33 mouse cellular contexts compared by ENCODE assay signal in genomic region chr7:80843910-80844640, GRCm38 (mm10). TPM values are rescaled to one million over a fixed set of nuclear protein-coding genes. Genes with fewer than 3 reads are reported as not detected.
DNase-seq lines count a peak whose midpoint lies in the region; ATAC-seq lines count a peak whose summit lies in the region.
"Had no signal": no experiment of that assay in that cellular context is flagged by ENCODE, and none has a peak within 500 bp of the region (broad histone marks: within the 10 kb centered on the region; RNA-seq: fewer than 3 reads in every experiment).

No protein-coding gene starts in this region.

- WGBS in hindbrain, embryonic 14.5 days: 91% methylated on average over 8 of the region's 8 CpGs
- 91% methylated on average over 8 of the region's 8 CpGs for WGBS in hindbrain, embryonic 13.5 days

- no peak overlapping the region for H3K4me3 ChIP-seq in hindbrain, embryonic 14.5 days (replicated peaks; ENCODE audit: low read length)
- H3K4me3 ChIP-seq in hindbrain, embryonic 13.5 days: no peak overlapping the region
- H3K4me3 ChIP-seq: embryonic facial prominence, embryonic 10.5 days; embryonic facial prominence, embryonic 13.5 days; forebrain, embryonic 10.5 days; forebrain, embryonic 13.5 days; heart, adult 2 months; heart, embryonic 12.5 days; heart, embryonic 15.5 days; hindbrain, embryonic 10.5 days; hindbrain, embryonic 15.5 days had no signal

- no peaks in the 10 kb centered on the region for H3K36me3 ChIP-seq in hindbrain, embryonic 14.5 days (replicated peaks; ENCODE audit: control insufficient read depth, insufficient read depth)
- H3K36me3 ChIP-seq in hindbrain, embryonic 13.5 days: no peaks in the 10 kb centered on the region
- H3K36me3 ChIP-seq: embryonic facial prominence, embryonic 10.5 days; embryonic facial prominence, embryonic 13.5 days; forebrain, embryonic 10.5 days; G1E; heart, embryonic 12.5 days; heart, embryonic 15.5 days; hindbrain, embryonic 10.5 days; hindbrain, embryonic 15.5 days had no signal

- H3K4me1 ChIP-seq in hindbrain, embryonic 14.5 days (replicated peaks; ENCODE audit: control insufficient read depth, insufficient read depth, low read length): no peaks in the 10 kb centered on the region
- no peaks in the 10 kb centered on the region for H3K4me1 ChIP-seq in hindbrain, embryonic 13.5 days (replicated peaks)
- H3K4me1 ChIP-seq: forebrain, embryonic 10.5 days; forebrain, embryonic 13.5 days; hindbrain, embryonic 10.5 days; hindbrain, embryonic 15.5 days had no signal

- H3K9ac ChIP-seq in hindbrain, embryonic 14.5 days: no peak overlapping the region
- H3K9ac ChIP-seq in hindbrain, embryonic 13.5 days: no peak overlapping the region
- H3K9ac ChIP-seq: embryonic facial prominence, embryonic 13.5 days; forebrain, embryonic 13.5 days; heart, embryonic 12.5 days; heart, embryonic 15.5 days; hindbrain, embryonic 15.5 days had no signal

- ATAC-seq in hindbrain, embryonic 14.5 days (ENCODE audit: low FRiP score): no peak
- no peak for ATAC-seq in hindbrain, embryonic 13.5 days (ENCODE audit: low FRiP score)
- ATAC-seq: activated CD4-positive, CD25-positive, alpha-beta regulatory T cell, adult 4 months; forebrain, embryonic 13.5 days; forebrain, embryonic 16.5 days; Patski had no signal

- no peak overlapping the region for H3K27ac ChIP-seq in hindbrain, embryonic 14.5 days
- H3K27ac ChIP-seq in hindbrain, embryonic 13.5 days: no peak overlapping the region
- H3K27ac ChIP-seq: embryonic facial prominence, embryonic 10.5 days; embryonic facial prominence, embryonic 13.5 days; forebrain, embryonic 10.5 days; forebrain, embryonic 13.5 days; heart, adult 2 months; heart, embryonic 15.5 days; hindbrain, embryonic 10.5 days; hindbrain, embryonic 15.5 days had no signal

- H3K27me3 ChIP-seq in hindbrain, embryonic 14.5 days (ENCODE audit: control insufficient read depth, insufficient read depth, low read length): no peaks in the 10 kb centered on the region
- 0 out of 2 replicates have a peak, but pooled peaks cover 5% of the 10 kb centered on the region for H3K27me3 ChIP-seq in hindbrain, embryonic 13.5 days
- H3K27me3 ChIP-seq: CH12.LX; embryonic facial prominence, embryonic 13.5 days; forebrain, embryonic 13.5 days; heart, embryonic 12.5 days; heart, embryonic 15.5 days; hindbrain, embryonic 15.5 days; Patski had no signal

- peak; percentile 18 for DNase-seq in hindbrain, embryonic 14.5 days (ENCODE audit: low spot score)
- DNase-seq in ES-CJ7 (ENCODE audit: low read depth, low spot score) (peak; percentile 91), ZHBTc4 (ENCODE audit: low read depth, low spot score) (peak; percentile 92)
- no peak for DNase-seq in urinary bladder, postnatal 14 days (ENCODE audit: low spot score)
- DNase-seq in ovary, adult 18-20 months (ENCODE audit: low spot score): no peak
- DNase-seq: adrenal gland, adult 8-10 months; adrenal gland, postnatal 25 days; B cell, adult 2 months; cerebellum, adult 11-12 months; cerebellum, adult 8-10 months; cerebellum, postnatal 10 days; cerebellum, postnatal 36 days; embryo, embryonic 11 days; gastrocnemius, postnatal 10 days; gastrocnemius, postnatal 36 days; heart, adult 2 months; heart, postnatal 10 days; heart, postnatal 36 days; kidney, adult 11 months had no signal

- H3K9me3 ChIP-seq in hindbrain, embryonic 14.5 days (ENCODE audit: control insufficient read depth, low read length): no peaks in the 10 kb centered on the region
- H3K9me3 ChIP-seq in hindbrain, embryonic 13.5 days: no peaks in the 10 kb centered on the region
- H3K9me3 ChIP-seq: embryonic facial prominence, embryonic 10.5 days; embryonic facial prominence, embryonic 13.5 days; forebrain, embryonic 10.5 days; forebrain, embryonic 13.5 days; G1E; heart, embryonic 12.5 days; heart, embryonic 15.5 days; hindbrain, embryonic 10.5 days; hindbrain, embryonic 15.5 days had no signal

- no peak overlapping the region for H3K4me2 ChIP-seq in hindbrain, embryonic 14.5 days (replicated peaks)
- H3K4me2 ChIP-seq in hindbrain, embryonic 13.5 days: no peak overlapping the region
- H3K4me2 ChIP-seq: embryonic facial prominence, embryonic 13.5 days; forebrain, embryonic 13.5 days; heart, embryonic 12.5 days; heart, embryonic 15.5 days; hindbrain, embryonic 15.5 days had no signal

RNA-seq across cellular contexts. Expression of gene Zscan2, which starts 16.6 kb away (rescaled TPM):
- polyA plus RNA-seq in hindbrain, embryonic 14.5 days (2014; fragmentation: Nextera tagmentation; extraction: Ambion mirVana): 4.1 and 4.4 TPM in 2 replicates
- polyA plus RNA-seq in hindbrain, embryonic 13.5 days (2015; fragmentation: Nextera tagmentation; extraction: Ambion mirVana): 5.3 and 5.8 TPM in 2 replicates

RNA-seq across cellular contexts. Expression of gene Iqgap1, which starts 18.3 kb away (rescaled TPM):
- 19.6 and 24.7 TPM in 2 replicates for polyA plus RNA-seq in hindbrain, embryonic 14.5 days (2014; fragmentation: Nextera tagmentation; extraction: Ambion mirVana)
- polyA plus RNA-seq in hindbrain, embryonic 13.5 days (2015; fragmentation: Nextera tagmentation; extraction: Ambion mirVana): 21.1 and 23.6 TPM in 2 replicates

RNA-seq across cellular contexts. Expression of gene Wdr73, which starts 57.0 kb away (rescaled TPM):
- 31.7 and 32.3 TPM in 2 replicates for polyA plus RNA-seq in hindbrain, embryonic 14.5 days (2014; fragmentation: Nextera tagmentation; extraction: Ambion mirVana)
- polyA plus RNA-seq in hindbrain, embryonic 13.5 days (2015; fragmentation: Nextera tagmentation; extraction: Ambion mirVana): 36.5 and 41.5 TPM in 2 replicates

Comparison
In these comparisons a context has a peak if more than half of its experiments do, and no peak if none do; other contexts are left out.
1. DNase-seq: peak in hindbrain, embryonic 14.5 days (single experiment), ES-CJ7 (single experiment) and ZHBTc4 (single experiment); none in urinary bladder, postnatal 14 days (single experiment) and ovary, adult 18-20 months (single experiment).